Mouse (Mus musculus): ENCODE measurements around the gene Zp3.

The Zp3 gene

GRCm38 (mm10) chr5:135979904-135980303 lies at the start of gene Zp3:
Gene Zp3, plus strand, starts transcription at chr5:135980099.
- DNase-seq, result no peak

- DNase-seq, result no peak
These were observed 48.4 kb upstream of the Zp3 start for GRCm38 (mm10) chr5:135931526-135931925.

- no peak for DNase-seq
These were observed 47.5 kb upstream of the Zp3 start for GRCm38 (mm10) chr5:135932359-135932758.

- DNase-seq, result no peak
These were observed 46.5 kb upstream of the Zp3 start for GRCm38 (mm10) chr5:135933222-135933899.

- peak; percentile 75 for DNase-seq
These were observed 45.9 kb upstream of the Zp3 start for GRCm38 (mm10) chr5:135933900-135934441.

GRCm38 (mm10) chr5:135934481-135935175 lies 45.3 kb upstream of the Zp3 start, which contains the start of gene Ywhag:
Gene Ywhag, minus strand, starts transcription at chr5:135934616.
- peak; percentile 98 for DNase-seq

- no peak for DNase-seq
These were observed 44.7 kb upstream of the Zp3 start for GRCm38 (mm10) chr5:135935176-135935523.

GRCm38 (mm10) chr5:135935641-135936190 lies 44.2 kb upstream of the Zp3 start:
- no peak for DNase-seq

GRCm38 (mm10) chr5:135940587-135940986 lies 39.3 kb upstream of the Zp3 start:
- DNase-seq, result no peak

GRCm38 (mm10) chr5:135942710-135943109 lies 37.2 kb upstream of the Zp3 start:
- DNase-seq, result no peak

GRCm38 (mm10) chr5:135945916-135946408 lies 33.9 kb upstream of the Zp3 start:
- no peak for DNase-seq

GRCm38 (mm10) chr5:135946621-135947020 lies 33.3 kb upstream of the Zp3 start:
- no peak for DNase-seq

- DNase-seq, result no peak
These were observed 29.0 kb upstream of the Zp3 start for GRCm38 (mm10) chr5:135950710-135951412.

GRCm38 (mm10) chr5:135951660-135952059 lies 28.2 kb upstream of the Zp3 start:
- no peak for DNase-seq

- no peak for DNase-seq
These were observed 27.1 kb upstream of the Zp3 start for GRCm38 (mm10) chr5:135952830-135953229.

GRCm38 (mm10) chr5:135956300-135957206 lies 23.3 kb upstream of the Zp3 start:
- DNase-seq, result no peak

- peak; percentile 85 for DNase-seq
These were observed 22.5 kb upstream of the Zp3 start for GRCm38 (mm10) chr5:135957207-135957974.

GRCm38 (mm10) chr5:135958367-135958766 lies 21.5 kb upstream of the Zp3 start:
- no peak for DNase-seq

GRCm38 (mm10) chr5:135959911-135960310 lies 20.0 kb upstream of the Zp3 start:
- no peak for DNase-seq

GRCm38 (mm10) chr5:135960909-135961635 lies 18.8 kb upstream of the Zp3 start:
- no peak for DNase-seq

- no peak for DNase-seq
These were observed 17.8 kb upstream of the Zp3 start for GRCm38 (mm10) chr5:135962125-135962491.

Measured in cerebellum, adult 8-10 months (tissue).